Mouse (Mus musculus) v-Abl transformed pro-B cells (cell line): ENCODE data around the gene Gfap.

ENCODE experiments used
- in situ Hi-C, 2 experiments: fragments of 400-800 bp; cut with MboI; formaldehyde crosslinking; loops; one replicate each; pipeline ENCODE4 v1.15.1; 2025; ENCODE audit not compliant: unreplicated experiment in 2 of 2

Gene Gfap

DNA sequence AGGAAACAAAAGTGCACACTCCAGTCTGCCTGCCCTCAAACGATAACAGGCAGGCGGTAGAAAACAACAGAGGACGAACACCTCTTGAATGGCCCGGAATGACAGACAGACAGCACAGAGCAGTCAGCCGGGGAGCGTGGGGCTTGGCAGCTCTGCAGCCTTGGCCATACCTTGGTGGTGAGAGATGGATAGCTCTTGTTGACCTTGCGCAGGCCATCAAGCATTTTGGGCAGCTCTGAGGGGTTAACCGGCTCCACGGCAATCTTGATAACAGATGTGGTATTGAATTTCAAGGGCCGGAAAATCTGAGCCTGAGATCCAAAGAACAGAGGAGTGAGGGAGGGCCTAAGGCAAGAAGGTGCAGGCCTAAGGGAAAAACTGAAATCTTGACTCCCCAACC lies 54.8 kb downstream of the Gfap start:
- in situ Hi-C loops = loop anchor here in 1 of 2 experiments (5.0 kb wide), 1 partner anchor 69 kb away; no protein-coding TSS in a partner anchor

- in situ Hi-C loops = no loop called here
Observed at GRCm38 (mm10) chr11:102838616-102839150, 62.0 kb downstream of the Gfap start.

DNA sequence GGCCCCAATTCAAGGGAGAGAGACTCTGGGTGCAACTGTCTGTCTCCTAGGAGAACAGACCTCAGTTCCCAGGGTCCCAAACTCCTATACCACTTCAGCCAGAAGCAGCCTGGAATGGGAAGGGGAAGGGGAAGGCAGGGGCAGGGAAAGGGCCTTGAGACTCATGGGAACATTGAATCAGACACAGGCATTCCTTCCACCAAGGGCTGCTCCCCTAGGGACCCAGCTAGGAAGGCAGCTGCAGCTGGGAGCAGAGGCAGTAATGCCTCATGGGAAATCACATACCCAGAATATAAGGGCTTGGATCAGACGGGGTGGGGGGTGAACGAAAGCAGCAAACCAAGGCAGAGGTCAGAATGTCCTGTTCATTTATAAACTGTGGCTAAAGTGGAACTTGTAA lies 62.6 kb downstream of the Gfap start:
- in situ Hi-C loops = no loop called here

- in situ Hi-C loops = no loop called here
Observed at GRCm38 (mm10) chr11:102837385-102837784, 63.3 kb downstream of the Gfap start.
